Mouse (Mus musculus) liver, embryonic 16.5 days (tissue): ENCODE measurements around the gene Hist2h2bb. TPM values are rescaled to one million over a fixed set of nuclear protein-coding genes. Genes with fewer than 3 reads are reported as not detected.
"Not testable (repeated sequence)": the region's sequence is repeated elsewhere in the genome, so short reads cannot be mapped to it uniquely, and the experiment has no call there.

Source experiments
- ATAC-seq: fragments of 200-750 bp; cut with Nextera tagmentation; 2 replicates; pipeline ENCODE4 v1.8.0; 2017; ENCODE audit warnings: low read depth, mild to moderate bottlenecking, moderate number of reproducible peaks, moderate library complexity
- H3K27ac ChIP-seq: fragments of 300-500 bp; sonication (generic); 2 replicates; pipeline ENCODE4 v1.5.1; 2014; ENCODE audit warnings: mild to moderate bottlenecking, low read length
- H3K27me3 ChIP-seq: fragments of 300-500 bp; sonication (generic); 2 replicates; pipeline ENCODE4 v1.6.1; 2014; ENCODE audit warnings: low read depth, low read length, mixed read lengths; ENCODE audit not compliant: control insufficient read depth, insufficient read depth
- H3K36me3 ChIP-seq: fragments of 300-500 bp; sonication (generic); 2 replicates; pipeline ENCODE4 v1.6.1; 2014; ENCODE audit warnings: mild to moderate bottlenecking; ENCODE audit not compliant: control insufficient read depth, insufficient read depth
- H3K4me1 ChIP-seq: fragments of 300-500 bp; sonication (generic); 2 replicates; pipeline ENCODE4 v1.6.1; 2014; ENCODE audit warnings: low read depth, low read length, mixed read lengths; ENCODE audit not compliant: control insufficient read depth
- H3K4me2 ChIP-seq: fragments of 300-500 bp; sonication (generic); 2 replicates; pipeline ENCODE4 v1.6.1; 2014; ENCODE audit warnings: low read depth, low read length, mixed read lengths
- H3K4me3 ChIP-seq: fragments of 300-500 bp; sonication (generic); 2 replicates; pipeline ENCODE4 v1.5.1; 2014; ENCODE audit warnings: low read depth, mild to moderate bottlenecking, low read length
- H3K9ac ChIP-seq: fragments of 300-500 bp; sonication (generic); 2 replicates; pipeline ENCODE4 v1.6.1; 2014; ENCODE audit warnings: low read depth, low read length
- H3K9me3 ChIP-seq: fragments of 300-500 bp; sonication (generic); replicated peaks from 2 replicates; pipeline ENCODE4 v1.6.1; 2016; ENCODE audit warnings: low read length; ENCODE audit not compliant: control insufficient read depth
- WGBS: fragments of 180-500 bp; shearing (Covaris S2); extraction: QIAGEN DNeasy Blood & Tissue Kit; methylation state at CpG from one replicate; pipeline ENCODE4 v1.1.7; 2014; ENCODE audit not compliant: insufficient replicate concordance; 5-methylcytosine and 5-hydroxymethylcytosine counted together
- polyA plus RNA-seq: library from polyadenylated mRNA; unstranded; fragments of >200 nt; fragmentation: Nextera tagmentation; extraction: Ambion mirVana; gene quantifications from 2 replicates; pipeline ENCODE4 v1.2.1, GENCODE M21; 2015

The Hist2h2bb gene
- polyA plus RNA-seq, 1 experiment from 2014 or later: 17.9 TPM

DNA sequence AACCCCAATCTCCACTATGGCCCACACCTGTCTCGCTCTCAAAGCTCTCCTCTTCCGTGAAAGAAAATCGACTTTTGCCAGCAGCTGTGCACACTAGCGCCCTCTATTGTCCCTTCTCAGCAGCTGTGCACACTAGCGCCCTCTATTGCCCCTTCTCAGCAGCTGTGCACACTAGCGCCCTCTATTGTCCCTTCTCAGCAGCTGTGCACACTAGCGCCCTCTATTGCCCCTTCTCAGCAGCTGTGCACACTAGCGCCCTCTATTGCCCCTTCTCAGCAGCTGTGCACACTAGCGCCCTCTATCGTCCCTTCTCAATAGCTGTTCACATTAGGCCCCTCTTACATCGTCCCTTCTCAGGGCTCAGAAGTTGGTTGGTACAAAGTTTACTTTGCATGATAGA lies 17.8 kb downstream of the Hist2h2bb start:
- H3K4me2 ChIP-seq, H3K4me1 ChIP-seq, H3K9me3 ChIP-seq, H3K9ac ChIP-seq, ATAC-seq, H3K36me3 ChIP-seq, H3K4me3 ChIP-seq, H3K27ac ChIP-seq: not testable (repeated sequence)
- WGBS: 83% methylated on average over 11 of the region's 11 CpGs
- H3K27me3 ChIP-seq: peaks cover 11% of the 10 kb centered on the region

DNA sequence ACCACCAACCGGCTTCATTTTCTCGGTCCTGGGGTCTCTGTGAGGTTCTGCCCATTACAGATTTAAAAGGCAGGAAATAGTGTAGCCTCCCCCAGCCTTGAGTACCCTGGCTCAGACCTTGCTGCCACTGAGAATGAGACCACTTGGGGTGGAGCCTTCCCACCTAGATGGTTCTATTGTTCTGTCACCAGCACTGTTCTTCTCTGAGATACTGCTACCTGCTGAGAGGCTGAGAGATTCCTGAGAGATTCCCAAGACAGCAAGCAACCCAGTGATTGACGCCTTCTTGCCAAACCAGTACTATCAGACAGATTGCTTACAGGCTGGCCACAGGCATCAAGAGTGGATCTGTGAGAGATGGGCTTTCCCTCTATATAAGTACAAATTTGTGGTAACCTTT lies 19.6 kb downstream of the Hist2h2bb start:
- Histone ChIP-seq H3K4me1 (no peaks in the 10 kb centered on the region), H3K9ac (no peak overlapping the region), H3K27me3 (no peaks in the 10 kb centered on the region), H3K9me3 (no peaks in the 10 kb centered on the region), H3K4me2 (no peak overlapping the region), H3K27ac (no peak overlapping the region), H3K36me3 (no peaks in the 10 kb centered on the region), H3K4me3 (no peak overlapping the region)
- WGBS: 50% methylated on average over 3 of the region's 3 CpGs
- ATAC-seq: no peak

DNA sequence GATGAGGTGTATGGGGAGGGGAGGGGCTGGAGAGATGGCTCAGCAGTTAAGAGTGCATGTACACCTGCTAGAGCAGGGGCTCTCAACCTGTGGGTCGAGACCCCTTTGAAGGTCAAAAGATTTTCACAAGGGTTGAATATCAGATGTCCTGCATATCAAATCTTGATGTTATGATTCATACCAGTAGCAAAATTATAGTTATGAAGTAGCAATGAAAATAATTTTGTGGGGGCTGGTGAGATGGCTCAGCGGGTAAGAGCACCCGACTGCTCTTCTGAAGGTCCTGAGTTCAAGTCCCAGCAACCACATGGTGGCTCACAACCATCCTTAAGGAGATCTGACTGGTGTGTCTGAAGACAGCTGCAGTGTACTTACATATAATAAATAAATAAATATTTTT lies 21.2 kb downstream of the Hist2h2bb start:
- H3K9ac ChIP-seq, H3K36me3 ChIP-seq, H3K4me2 ChIP-seq, H3K4me3 ChIP-seq, H3K27ac ChIP-seq, H3K9me3 ChIP-seq, H3K27me3 ChIP-seq, H3K4me1 ChIP-seq, ATAC-seq: not testable (repeated sequence)
- WGBS: 70% methylated on average over 3 of the region's 3 CpGs

DNA sequence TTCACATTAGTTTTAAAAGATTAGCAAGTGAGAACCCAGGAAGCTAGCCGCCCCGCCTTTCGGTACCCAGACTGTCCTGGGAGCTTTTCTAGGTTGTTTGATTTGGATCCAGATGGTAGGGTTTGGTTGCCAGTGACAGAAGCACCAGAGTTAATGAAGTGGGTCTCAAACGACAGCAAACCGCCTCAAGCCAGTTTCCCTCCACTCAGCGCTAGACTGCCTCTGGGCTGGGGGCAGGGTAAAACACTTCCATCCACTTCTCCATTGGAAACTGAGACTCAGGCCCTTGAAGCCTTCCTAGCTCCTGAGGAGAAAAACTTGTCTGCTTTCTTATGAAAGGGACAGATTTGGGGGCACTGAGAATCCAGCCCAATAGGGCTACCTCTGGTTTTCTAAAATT lies 23.1 kb downstream of the Hist2h2bb start:
- no peak overlapping the region for H3K9ac ChIP-seq
- H3K4me3 ChIP-seq: no peak overlapping the region
- H3K4me2 ChIP-seq: no peak overlapping the region
- H3K27me3 ChIP-seq: no peaks in the 10 kb centered on the region
- H3K27ac ChIP-seq: no peak overlapping the region
- H3K4me1 ChIP-seq: no peaks in the 10 kb centered on the region
- no peak for ATAC-seq
- 60% methylated on average over 6 of the region's 6 CpGs for WGBS
- no peaks in the 10 kb centered on the region for H3K9me3 ChIP-seq
- H3K36me3 ChIP-seq: no peaks in the 10 kb centered on the region

DNA sequence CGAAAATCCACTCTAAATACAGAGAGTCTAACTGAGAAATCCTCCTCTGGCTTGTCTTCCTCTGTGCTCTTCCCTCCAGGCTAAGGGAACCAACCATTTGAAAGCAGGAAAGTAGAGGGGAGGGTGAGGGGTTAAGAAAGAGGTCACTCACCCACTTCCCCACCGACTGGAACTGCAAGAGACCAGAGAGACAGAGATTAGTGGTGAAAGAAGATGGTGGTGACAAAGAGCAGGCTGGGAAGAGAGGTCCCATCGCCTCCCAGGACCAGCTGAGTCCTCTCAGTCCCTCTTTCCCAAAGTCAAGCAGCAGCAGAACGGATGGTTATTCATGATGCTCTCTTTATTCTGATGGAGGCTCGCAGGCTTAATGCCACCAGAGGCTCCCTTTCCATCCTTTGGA lies 23.8 kb downstream of the Hist2h2bb start:
- H3K4me2 ChIP-seq: no peak overlapping the region
- H3K4me3 ChIP-seq: no peak overlapping the region
- H3K27me3 ChIP-seq: no peaks in the 10 kb centered on the region
- H3K4me1 ChIP-seq: no peaks in the 10 kb centered on the region
- WGBS: 22% methylated on average over 5 of the region's 5 CpGs
- no peak overlapping the region for H3K9ac ChIP-seq
- no peaks in the 10 kb centered on the region for H3K36me3 ChIP-seq
- no peak for ATAC-seq
- H3K9me3 ChIP-seq: no peaks in the 10 kb centered on the region
- H3K27ac ChIP-seq: no peak overlapping the region

DNA sequence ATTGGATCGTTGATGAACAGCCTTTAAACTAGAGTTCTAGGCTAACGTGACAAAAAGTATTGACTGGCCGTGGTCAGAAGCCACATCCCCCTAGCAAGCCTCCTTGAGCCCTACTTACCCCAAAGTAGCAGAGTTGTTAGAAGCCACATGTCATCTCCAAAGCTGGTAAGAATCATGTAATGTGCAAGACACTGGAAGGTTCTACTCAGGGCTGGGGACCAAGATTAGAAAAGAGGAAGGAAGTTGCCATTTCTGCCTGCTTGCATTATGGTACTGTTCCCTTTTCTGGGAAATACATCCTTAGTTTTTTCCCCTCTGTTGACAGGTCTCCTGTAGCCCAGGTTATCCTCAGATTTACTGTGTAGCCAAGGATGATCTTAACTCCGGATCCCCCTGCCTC lies 24.2 kb downstream of the Hist2h2bb start, which contains the start of gene Fcgr1:
TSS of gene Fcgr1 (minus strand) at position 183 of the 400 bp plus-strand sequence.
- Histone ChIP-seq H3K9ac (no peak within 1 kb of the TSS), H3K36me3 (no peaks in the 10 kb centered on the region), H3K4me1 (no peaks in the 10 kb centered on the region), H3K9me3 (no peaks in the 10 kb centered on the region), H3K4me2 (no peak within 1 kb of the TSS), H3K27ac (no peak within 1 kb of the TSS), H3K4me3 (no peak within 1 kb of the TSS), H3K27me3 (no peaks in the 10 kb centered on the region)
- ATAC-seq: peak; percentile 9; the same call in 1 of the 2 replicates
- 15% methylated on average over 4 of the region's 4 CpGs for WGBS

DNA sequence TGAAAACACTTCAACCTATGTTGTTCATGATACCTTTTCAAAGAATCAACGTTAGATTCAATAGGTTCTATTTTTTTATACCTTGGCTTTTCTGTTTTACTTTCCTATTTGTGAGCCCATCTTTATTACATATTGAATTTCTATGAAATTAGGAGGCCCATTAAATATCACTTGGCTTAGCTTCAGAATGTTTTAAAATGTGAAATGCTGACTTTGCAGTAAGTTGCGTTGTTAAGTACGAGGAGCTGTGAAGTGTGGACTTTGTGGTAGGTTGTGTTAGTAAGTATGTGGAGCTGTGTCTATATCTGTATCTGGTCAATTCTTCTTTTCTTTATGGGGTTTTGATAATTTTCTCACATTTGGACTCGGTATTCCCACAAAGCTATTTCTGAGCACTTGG lies 28.8 kb downstream of the Hist2h2bb start:
- no peak for ATAC-seq
- no peak overlapping the region for H3K4me3 ChIP-seq
- WGBS: 64% methylated on average over 4 of the region's 4 CpGs
- H3K27ac ChIP-seq: no peak overlapping the region
- H3K27me3 ChIP-seq: no peaks in the 10 kb centered on the region
- no peaks in the 10 kb centered on the region for H3K36me3 ChIP-seq
- H3K4me1 ChIP-seq: no peaks in the 10 kb centered on the region
- H3K9me3 ChIP-seq: no peaks in the 10 kb centered on the region
- no peak overlapping the region for H3K9ac ChIP-seq
- H3K4me2 ChIP-seq: no peak overlapping the region

DNA sequence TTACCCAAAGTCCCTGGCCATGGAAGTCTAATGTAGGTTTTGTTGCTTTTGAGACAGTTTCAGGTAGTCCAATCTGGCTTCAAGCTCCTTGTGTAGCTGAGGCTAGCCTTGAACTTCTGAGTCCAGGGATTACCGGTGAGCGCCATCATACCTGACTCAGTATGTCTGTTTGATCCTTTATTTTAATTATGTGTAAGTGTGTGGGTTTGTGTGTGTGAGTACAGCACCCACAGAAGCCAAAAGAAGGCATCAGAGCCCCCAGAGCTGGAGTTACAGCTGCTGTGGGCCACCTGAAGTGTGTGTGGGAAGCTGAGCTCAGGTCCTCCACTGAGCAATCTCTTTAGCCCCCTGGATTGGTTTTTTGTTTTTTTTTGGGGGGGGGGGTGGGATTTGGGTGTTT lies 30.0 kb downstream of the Hist2h2bb start:
- ATAC-seq: no peak
- Histone ChIP-seq H3K9me3 (no peaks in the 10 kb centered on the region), H3K4me3 (no peak overlapping the region)

DNA sequence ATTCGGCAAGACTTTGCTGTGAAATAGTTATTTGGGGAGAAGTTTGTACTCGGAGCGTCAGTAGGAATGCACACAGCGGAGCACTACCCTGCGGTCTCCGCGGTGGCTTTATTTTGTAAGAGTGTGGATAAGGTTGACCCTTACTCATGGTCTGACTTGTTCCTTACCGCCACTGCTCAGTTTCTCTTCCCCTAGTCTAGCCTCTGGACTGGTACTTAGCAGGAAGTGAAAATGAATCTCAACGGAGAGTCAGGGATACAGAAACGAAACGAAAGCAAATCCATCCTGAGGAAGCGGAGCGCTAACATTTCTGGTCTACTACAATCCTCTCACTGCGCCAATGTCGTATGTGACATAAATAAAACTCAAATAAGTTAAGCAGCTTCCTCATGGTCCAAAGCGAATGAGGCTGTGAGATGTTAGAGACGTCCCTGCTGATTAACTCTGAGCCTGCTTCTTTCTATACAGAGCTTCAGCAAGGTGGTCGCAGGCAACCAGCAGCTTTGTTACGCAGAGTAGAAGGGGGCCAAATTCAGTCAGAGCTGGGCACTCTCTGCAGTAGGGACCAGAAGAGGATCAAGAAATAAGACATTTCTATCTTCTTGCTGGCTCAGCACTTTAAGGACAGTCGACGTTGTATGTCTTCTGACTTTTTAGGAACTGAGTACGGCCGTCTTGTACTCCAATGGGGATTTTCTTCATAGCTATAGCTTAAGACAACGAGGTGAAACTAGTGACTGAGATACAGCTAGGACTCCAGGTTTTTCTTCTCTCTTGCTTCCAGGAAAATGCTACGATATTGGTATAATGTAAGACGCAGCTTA lies 31.4 kb downstream of the Hist2h2bb start:
- ATAC-seq: peak; percentile 32; the same call in 1 of the 2 replicates
- Histone ChIP-seq H3K9ac (no peak overlapping the region), H3K4me3 (peak overlapping the region; percentile 28), H3K27me3 (no peaks in the 10 kb centered on the region), H3K4me2 (peak overlapping the region; percentile 36), H3K4me1 (no peaks in the 10 kb centered on the region; the same call in 1 of the 2 replicates), H3K27ac (no peak overlapping the region), H3K9me3 (no peaks in the 10 kb centered on the region), H3K36me3 (no peaks in the 10 kb centered on the region)
- WGBS: 48% methylated on average over 26 of the region's 26 CpGs

More for the DNA sequence above, 30.0 kb downstream of the Hist2h2bb start:
- H3K36me3 ChIP-seq: no peaks in the 10 kb centered on the region
- no peaks in the 10 kb centered on the region for H3K27me3 ChIP-seq
- WGBS: 76% methylated on average over 2 of the region's 2 CpGs
- H3K4me2 ChIP-seq: no peak overlapping the region
- H3K27ac ChIP-seq: no peak overlapping the region
- H3K4me1 ChIP-seq: no peaks in the 10 kb centered on the region; the same call in 1 of the 2 replicates
- no peak overlapping the region for H3K9ac ChIP-seq
